Mouse (Mus musculus) testis, postnatal 14 days (tissue): ENCODE measurements around the gene Iqgap2.

Experiments used
- DNase-seq: peaks from one replicate; pipeline ENCODE4 v3.0.0; 2021; ENCODE audit warnings: low spot score

Gene Iqgap2

GRCm38 (mm10) chr13:95653696-95654095 is 238.0 kb downstream of the Iqgap2 start:
- no peak for DNase-seq

DNA sequence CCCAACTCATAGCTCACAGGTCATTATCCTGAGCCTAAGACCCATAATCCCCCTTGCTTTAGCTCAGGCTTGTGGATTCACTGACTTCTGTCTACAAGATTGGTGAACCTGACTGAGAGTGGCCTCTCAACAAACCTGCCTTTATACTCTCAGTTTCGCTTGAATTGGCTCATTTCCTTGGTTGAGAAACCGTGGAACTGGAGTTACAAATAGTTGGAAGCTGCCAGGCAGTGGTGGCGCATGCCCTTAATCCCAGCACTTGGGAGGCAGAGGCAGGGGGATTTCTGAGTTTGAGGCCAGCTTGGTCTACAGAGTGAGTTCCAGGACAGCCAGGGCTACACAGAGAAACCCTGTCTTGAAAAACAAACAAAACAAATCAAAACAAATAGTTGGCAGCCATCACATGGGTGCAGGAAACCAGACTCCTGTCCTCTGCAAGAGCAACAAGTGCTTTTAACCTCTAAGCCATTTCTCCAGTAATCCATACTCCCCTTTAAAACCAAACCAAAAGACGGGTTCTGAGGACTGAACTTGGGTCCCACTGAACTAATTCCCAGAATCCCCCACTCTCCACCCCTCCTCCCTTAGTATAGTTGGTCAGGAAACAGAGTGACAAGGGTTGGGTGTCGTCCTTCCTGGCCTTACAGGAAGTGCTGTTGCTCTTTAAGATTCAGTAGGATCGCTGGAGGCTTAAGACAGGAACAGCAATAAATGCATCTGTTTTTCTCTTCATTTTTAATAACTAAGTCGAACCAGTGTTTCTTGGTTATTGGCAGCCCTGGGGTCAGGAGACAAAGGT is 239.7 kb downstream of the Iqgap2 start:
- DNase-seq, result no peak

- no peak for DNase-seq
Observed at GRCm38 (mm10) chr13:95649941-95650340, 241.8 kb downstream of the Iqgap2 start.

- no peak for DNase-seq
Observed at GRCm38 (mm10) chr13:95647248-95647647, 244.5 kb downstream of the Iqgap2 start.

GRCm38 (mm10) chr13:95646687-95647111 is 245.0 kb downstream of the Iqgap2 start:
- no peak for DNase-seq

- no peak for DNase-seq
Observed at GRCm38 (mm10) chr13:95643740-95644139, 248.0 kb downstream of the Iqgap2 start.

DNA sequence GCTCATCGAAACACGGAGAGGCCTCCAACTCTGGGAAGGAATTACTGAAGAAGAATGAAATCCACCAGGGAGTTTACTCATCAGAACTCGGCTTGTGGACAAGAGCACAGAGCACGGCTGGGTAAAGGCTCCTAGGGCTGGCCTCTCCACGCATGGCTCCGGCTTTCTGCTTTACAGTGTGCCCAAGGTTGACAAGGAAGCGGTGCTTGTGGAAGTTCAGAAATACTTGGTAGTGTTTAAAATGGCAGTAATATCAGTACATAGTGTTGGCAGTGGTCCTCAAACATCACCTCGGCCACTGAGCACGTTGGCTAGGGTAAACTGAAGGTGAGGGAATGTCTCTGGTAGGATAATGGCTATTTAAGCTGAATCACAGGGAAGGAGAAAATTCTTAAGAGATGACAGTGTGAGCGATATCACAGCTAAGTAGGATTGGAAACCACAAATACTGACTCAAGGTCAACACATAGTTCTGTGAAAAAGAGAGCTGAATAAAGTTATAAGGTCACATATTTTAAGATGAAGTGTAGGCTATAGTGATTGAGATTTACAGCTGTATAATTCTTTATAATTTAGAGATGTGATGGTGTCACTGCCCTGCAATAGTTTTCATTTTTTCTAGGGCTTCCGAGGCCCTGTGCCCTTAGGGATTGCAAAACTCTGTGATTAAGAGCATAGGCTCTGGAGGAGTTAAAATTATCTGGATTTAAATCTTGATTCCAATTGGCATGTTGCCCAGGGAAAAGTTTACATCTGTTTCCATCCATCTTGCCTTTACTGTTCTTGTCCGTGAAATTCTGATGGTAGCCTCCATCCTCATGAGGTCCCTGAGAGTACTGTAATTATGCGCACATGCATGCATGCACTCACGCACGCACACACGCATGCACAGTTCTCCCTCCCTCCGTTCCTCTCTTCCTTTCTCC is 250.4 kb downstream of the Iqgap2 start:
- no peak for DNase-seq

DNA sequence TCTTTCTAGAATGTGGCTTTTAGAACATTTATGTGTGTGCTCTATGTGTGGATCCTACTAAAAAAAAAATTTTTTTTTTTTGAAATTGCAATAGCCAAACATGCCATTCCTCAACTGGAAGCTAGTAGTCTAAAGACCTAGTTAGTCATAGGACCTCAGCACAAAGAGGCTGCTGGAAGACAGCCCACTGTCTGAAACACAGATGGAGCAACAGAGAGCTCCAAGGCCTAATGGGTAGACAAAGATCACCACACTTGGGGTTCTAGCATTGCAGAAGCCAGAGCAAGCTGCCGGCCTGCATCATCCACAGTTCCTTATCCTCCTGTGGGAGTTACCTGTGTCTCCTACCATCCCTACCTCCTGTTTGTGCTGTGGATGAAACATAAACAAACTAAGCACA is 251.3 kb downstream of the Iqgap2 start:
- peak; percentile 35 for DNase-seq

- peak; percentile 69 for DNase-seq
Observed at GRCm38 (mm10) chr13:95639336-95640116, 252.2 kb downstream of the Iqgap2 start.

- DNase-seq, result no peak
Observed at GRCm38 (mm10) chr13:95638894-95639293, 252.8 kb downstream of the Iqgap2 start.

DNA sequence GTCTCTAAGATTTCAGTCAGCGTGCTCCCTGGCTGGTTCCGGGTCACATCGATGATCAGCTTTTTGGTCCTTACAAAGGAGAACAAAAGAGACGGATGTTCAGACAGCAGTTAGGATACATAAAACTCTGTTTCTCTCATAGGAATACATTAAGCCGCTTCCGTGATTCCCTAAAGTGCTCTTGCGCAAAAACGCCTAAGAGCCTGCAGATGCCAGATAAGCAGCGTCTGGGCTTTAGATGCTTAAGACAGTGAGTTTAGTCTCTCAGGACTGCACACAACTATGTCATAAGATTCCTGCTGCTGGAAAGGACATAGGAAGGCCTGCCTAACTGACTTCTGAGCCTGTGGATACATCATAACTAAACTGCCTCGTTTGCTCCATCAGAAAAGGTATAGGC is 254.0 kb downstream of the Iqgap2 start:
- DNase-seq, result no peak

DNA sequence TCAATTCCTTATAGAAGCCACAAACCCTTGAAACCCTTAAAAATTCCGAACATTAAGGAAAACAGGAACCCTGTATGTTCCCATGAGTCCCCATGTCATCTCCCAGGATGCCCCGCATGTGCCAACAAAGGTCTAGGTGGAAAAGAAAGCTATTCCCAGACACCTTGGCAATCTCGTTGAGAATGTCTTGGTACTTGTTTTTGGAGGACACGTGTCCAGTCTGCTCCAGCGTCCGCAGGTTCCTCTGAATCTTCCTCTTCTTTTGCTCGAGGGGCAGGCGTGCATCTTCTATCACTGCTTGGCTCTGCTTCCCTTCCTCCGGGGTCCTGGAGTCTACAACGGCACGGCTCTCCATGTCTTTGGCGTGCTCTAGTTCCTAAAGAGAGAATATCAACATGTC is 256.4 kb downstream of the Iqgap2 start:
- DNase-seq, result no peak

GRCm38 (mm10) chr13:95634451-95634850 is 257.3 kb downstream of the Iqgap2 start:
- no peak for DNase-seq

GRCm38 (mm10) chr13:95633384-95633783 is 258.3 kb downstream of the Iqgap2 start:
- no peak for DNase-seq

GRCm38 (mm10) chr13:95632144-95632543 is 259.6 kb downstream of the Iqgap2 start:
- DNase-seq, result no peak

DNA sequence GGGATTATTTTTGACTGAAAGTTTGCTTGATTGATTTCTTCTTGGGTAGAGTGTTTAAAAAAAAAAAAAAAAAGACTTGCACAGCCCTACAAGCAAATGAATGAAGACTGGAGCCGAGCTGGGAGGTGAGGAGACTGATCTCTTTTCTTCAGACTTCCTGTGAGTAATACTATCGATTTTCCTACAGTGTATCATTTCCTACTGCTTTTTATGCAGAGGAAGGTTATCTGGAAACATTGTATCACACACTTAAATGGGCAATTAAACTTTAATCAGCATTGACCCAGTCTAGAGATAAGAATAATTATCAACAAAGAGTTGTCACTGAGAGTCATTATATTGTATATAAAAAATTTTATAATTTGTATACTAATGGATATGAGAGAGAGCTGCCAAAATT is 261.0 kb downstream of the Iqgap2 start:
- no peak for DNase-seq

GRCm38 (mm10) chr13:95629751-95630150 is 262.0 kb downstream of the Iqgap2 start:
- no peak for DNase-seq

GRCm38 (mm10) chr13:95626696-95627095 is 265.0 kb downstream of the Iqgap2 start:
- DNase-seq, result no peak

DNA sequence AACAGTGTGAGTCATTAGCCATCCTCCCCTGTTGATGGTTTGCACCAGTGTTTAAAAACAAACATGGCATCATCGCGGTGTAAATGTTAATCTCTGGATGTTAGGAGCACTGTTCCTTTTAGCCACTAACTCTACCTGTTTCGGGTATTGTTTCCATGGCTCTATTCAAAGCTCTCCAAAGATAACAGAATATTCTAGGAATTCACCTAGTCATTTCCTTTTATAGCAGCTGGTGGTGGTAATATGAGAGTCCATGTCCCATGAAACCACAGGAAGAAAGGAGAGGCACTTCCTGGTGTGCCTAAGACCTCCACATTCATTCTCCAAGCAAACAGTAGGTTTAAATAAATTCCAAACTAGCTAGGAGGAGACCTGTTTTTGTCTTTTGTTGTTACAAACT is 268.7 kb downstream of the Iqgap2 start:
- DNase-seq, result no peak

- DNase-seq, result no peak
Observed at GRCm38 (mm10) chr13:95621563-95621962, 270.2 kb downstream of the Iqgap2 start.

DNA sequence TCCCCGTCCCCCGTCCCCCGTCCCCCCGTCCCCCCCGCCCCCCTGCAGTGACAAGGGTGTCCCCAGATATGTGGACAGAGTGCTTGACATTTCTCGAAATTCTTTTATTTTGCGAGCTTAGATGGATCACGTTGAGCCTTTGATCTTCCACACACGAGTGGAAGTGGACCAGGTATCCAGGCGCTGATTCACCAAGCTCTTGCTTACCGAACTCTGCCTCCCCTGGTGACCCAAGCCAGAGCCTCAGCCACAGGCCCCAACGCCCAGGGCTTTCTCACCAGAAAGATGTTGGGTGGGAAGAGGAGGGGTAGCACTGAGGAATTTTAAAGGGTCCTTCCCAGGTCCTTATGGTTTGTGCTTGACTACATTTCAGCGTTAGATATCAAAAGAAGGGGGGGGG is 272.9 kb downstream of the Iqgap2 start:
- no peak for DNase-seq

DNA sequence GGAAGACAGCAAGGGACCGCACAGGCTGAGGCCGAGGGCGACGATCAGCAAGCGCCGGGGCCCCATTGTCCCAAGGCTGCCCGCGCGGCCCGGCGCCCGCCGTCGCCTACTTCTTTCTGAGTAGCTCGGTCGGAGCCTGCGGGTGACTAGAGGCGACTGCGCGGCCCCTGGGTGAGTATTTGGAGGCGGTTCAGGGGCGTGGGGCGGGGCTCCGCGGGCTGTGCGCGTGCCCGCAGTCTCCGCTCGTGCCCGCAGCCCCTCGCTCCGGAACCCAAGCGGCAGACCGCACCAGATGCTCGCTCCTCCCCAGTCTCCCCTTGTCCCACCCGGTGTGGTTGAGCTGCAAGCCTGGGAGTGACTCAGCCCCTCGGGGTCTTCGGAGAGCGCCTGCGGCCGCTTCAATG is 273.4 kb downstream of the Iqgap2 start, which contains the start of gene F2r:
TSS of gene F2r (minus strand) at position 179 of the 404 bp plus-strand sequence.
- DNase-seq, result peak; percentile 62
